Mouse (Mus musculus) stomach, embryonic 14.5 days (tissue): ENCODE results near the gene Gm5089. TPM values are rescaled to one million over a fixed set of nuclear protein-coding genes. Genes with fewer than 3 reads are reported as not detected.
"Not testable (repeated sequence)": the region's sequence is repeated elsewhere in the genome, so short reads cannot be mapped to it uniquely, and the experiment has no call there.

Experiments
- ATAC-seq: fragments of 200-750 bp; cut with Nextera tagmentation; 2 replicates; pipeline ENCODE4 v1.8.0; 2017; ENCODE audit warnings: low read depth, moderate TSS enrichment; ENCODE audit not compliant: insufficient number of reproducible peaks, insufficient read depth, low FRiP score
- H3K27ac ChIP-seq: fragments of 300-500 bp; sonication (generic); 2 replicates; pipeline ENCODE4 v1.5.1; 2014; ENCODE audit warnings: mild to moderate bottlenecking, low read length, moderate library complexity, mixed read lengths
- H3K27me3 ChIP-seq: fragments of 300-500 bp; sonication (generic); 2 replicates; pipeline ENCODE4 v1.6.1; 2014; ENCODE audit warnings: low read length, control low read depth, mixed read lengths; ENCODE audit not compliant: control insufficient read depth, insufficient read depth
- H3K36me3 ChIP-seq: fragments of 300-500 bp; sonication (generic); 2 replicates; pipeline ENCODE4 v1.6.1; 2014; ENCODE audit warnings: mild to moderate bottlenecking, control low read depth, low read length, moderate library complexity, mixed read lengths; ENCODE audit not compliant: control insufficient read depth, insufficient read depth
- H3K4me1 ChIP-seq: fragments of 300-500 bp; sonication (generic); 2 replicates; pipeline ENCODE4 v1.6.1; 2014; ENCODE audit warnings: low read length, control low read depth, mixed read lengths; ENCODE audit not compliant: control insufficient read depth, insufficient read depth
- H3K4me2 ChIP-seq: fragments of 300-500 bp; sonication (generic); replicated peaks from 2 replicates; pipeline ENCODE4 v1.6.1; 2014; ENCODE audit warnings: low read depth, low read length, control low read depth
- H3K4me3 ChIP-seq: fragments of 300-500 bp; sonication (generic); 2 replicates; pipeline ENCODE4 v1.5.1; 2014; ENCODE audit warnings: low read depth, low read length, control low read depth
- H3K9ac ChIP-seq: fragments of 300-500 bp; sonication (generic); replicated peaks from 2 replicates; pipeline ENCODE4 v1.6.1; 2014; ENCODE audit warnings: low read depth, mild to moderate bottlenecking, control low read depth, low read length, moderate library complexity, mixed read lengths
- H3K9me3 ChIP-seq: fragments of 300-500 bp; sonication (generic); 2 replicates; pipeline ENCODE4 v1.6.1; 2016; ENCODE audit warnings: low read depth, low read length, control low read depth; ENCODE audit not compliant: control insufficient read depth
- WGBS: fragments of 180-500 bp; shearing (Covaris S2); extraction: QIAGEN DNeasy Blood & Tissue Kit; methylation state at CpG from one replicate; pipeline ENCODE4 v1.1.7; 2014; 5-methylcytosine and 5-hydroxymethylcytosine counted together
- polyA plus RNA-seq: library from polyadenylated mRNA; unstranded; fragments of >200 nt; fragmentation: Nextera tagmentation; extraction: Ambion mirVana; gene quantifications from 2 replicates; pipeline ENCODE4 v1.2.1, GENCODE M21; 2014

The Gm5089 gene
- polyA plus RNA-seq, 1 experiment from 2014 or later: not detected

DNA sequence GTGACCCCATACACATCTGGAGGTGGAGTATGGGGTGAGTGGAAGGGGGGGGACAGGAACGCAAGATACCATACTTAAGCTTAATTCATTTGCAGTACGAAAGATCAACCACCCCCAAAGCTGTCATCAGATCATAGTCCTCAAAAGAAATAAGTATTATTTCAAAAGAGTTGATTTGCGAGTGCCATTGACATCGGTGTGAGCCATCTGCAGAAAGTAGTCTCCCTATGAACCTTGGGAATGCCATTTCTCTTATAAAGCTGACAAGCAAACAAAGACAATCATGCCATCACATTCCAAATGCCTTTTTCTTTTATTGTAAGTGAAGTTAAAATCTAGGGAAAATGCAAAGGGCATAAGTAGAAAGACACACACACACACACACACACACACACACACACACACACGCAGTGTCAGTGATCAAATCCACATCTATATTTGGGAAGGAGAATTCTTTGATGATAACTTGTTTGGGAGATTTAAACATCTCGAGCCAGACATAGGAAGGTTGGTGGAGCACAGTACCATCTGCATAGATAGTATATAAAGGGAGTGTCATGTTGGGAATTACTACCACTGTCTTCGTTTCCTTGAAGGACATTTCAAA, 15.9 kb upstream of the Gm5089 start:
- H3K27me3 ChIP-seq: peaks cover 74% of the 10 kb centered on the region
- 52% methylated on average over 7 of the region's 7 CpGs for WGBS
- no peaks in the 10 kb centered on the region for H3K36me3 ChIP-seq
- no peak for ATAC-seq
- no peak overlapping the region for H3K4me3 ChIP-seq
- H3K9me3 ChIP-seq: no peaks in the 10 kb centered on the region
- H3K9ac ChIP-seq: no peak overlapping the region
- H3K4me2 ChIP-seq: no peak overlapping the region
- peaks cover 19% of the 10 kb centered on the region for H3K4me1 ChIP-seq
- no peak overlapping the region for H3K27ac ChIP-seq

GRCm38 (mm10) chr14:122465931-122466490, 15.1 kb upstream of the Gm5089 start:
- H3K4me3 ChIP-seq: no peak overlapping the region
- H3K9ac ChIP-seq: no peak overlapping the region
- no peak for ATAC-seq
- H3K4me2 ChIP-seq: no peak overlapping the region
- H3K36me3 ChIP-seq: no peaks in the 10 kb centered on the region
- H3K4me1 ChIP-seq: peaks cover 19% of the 10 kb centered on the region
- H3K27me3 ChIP-seq: peaks cover 70% of the 10 kb centered on the region
- WGBS: 18% methylated on average over 13 of the region's 13 CpGs
- no peaks in the 10 kb centered on the region for H3K9me3 ChIP-seq
- H3K27ac ChIP-seq: no peak overlapping the region

DNA sequence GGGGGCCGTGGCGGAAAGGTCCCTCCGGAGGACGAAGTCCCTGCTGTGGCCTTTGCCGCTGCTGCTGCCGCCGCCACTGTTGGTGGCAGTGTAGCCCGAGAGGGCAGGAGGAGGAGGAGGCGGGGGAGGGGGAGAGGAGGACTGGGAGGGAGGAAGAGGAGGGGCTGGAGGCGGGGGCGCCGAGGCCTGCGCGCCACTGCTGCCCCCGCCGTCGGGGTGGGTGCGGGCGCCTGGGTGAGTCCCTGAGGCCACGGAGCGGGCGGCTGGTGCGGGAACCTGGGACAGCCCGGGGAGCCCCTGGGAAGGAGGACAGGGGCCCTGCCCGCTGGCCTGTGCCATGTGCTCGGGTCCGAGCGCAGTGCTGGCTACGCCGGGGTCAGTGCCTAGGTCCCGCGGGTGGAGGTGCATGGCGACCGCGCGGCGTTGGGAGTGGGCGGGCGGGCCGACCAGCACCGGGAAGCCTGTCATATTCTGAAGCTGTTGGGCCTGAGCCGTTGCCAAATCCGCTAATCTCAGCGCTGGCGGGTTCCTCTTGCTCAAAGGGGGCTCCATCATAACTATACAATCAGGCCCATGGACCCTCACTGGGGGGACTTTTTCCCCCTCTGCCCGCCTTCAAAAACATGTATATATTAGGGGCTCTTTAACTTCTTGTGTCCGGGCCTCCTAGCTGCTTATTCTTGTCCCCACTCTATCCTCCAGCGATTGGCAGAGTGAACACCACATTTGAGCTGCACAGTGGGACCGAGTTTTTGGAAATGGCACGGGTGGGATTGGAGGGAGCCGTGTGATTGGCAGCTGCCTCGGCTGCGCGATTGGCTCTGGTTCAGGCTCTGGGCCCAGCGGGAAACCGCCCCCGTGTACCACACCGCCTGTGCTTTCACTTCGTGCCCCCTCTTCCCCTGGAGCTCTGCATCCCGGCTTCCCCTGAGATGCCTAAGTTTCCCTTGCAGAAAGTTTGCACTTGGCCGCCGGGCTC, 14.1 kb upstream of the Gm5089 start, which contains the start of gene Zic5:
Gene Zic5 (minus strand): TSS at position 915 of the 979 bp plus-strand sequence.
- ATAC-seq: no peak; the same call in 1 of the 2 replicates
- WGBS: under 1% methylated on average over 41 of the region's 62 CpGs
- H3K9ac ChIP-seq: no peak within 1 kb of the TSS

DNA sequence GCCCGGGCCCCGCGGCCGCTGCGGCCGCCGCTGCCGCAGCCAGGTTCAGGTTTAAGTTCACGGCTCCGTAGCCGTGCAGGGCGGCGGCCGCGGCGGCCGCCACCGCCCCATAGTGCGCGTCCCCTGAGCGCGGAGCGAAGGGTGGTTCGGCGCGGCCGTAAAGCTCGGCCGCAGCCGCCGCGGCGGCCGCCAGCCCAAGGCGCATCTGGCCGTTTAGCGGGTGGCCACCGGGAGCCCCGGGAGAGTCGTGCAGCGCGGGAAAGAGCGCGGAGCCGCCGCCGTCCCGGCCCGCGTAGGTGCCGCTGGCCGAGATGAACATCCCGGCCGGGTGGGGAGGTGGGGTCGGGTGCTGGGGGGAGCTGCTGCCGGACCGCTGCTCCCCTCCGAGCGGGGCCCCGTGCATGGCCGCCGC, 13.4 kb upstream of the Gm5089 start:
- Histone ChIP-seq H3K36me3 (no peaks in the 10 kb centered on the region), H3K9ac (no peak overlapping the region), H3K4me2 (peak overlapping the region; percentile 82), H3K27ac (no peak overlapping the region), H3K27me3 (peaks cover 61% of the 10 kb centered on the region), H3K4me1 (peaks cover 19% of the 10 kb centered on the region), H3K4me3 (peak overlapping the region; percentile 32), H3K9me3 (no peaks in the 10 kb centered on the region)
- under 1% methylated on average over 58 of the region's 62 CpGs for WGBS
- ATAC-seq: no peak

More for the DNA sequence above, 14.1 kb upstream of the Gm5089 start, which contains the start of gene Zic5:
- Histone ChIP-seq H3K27ac (no peak within 1 kb of the TSS), H3K4me1 (peaks cover 19% of the 10 kb centered on the region), H3K36me3 (no peaks in the 10 kb centered on the region), H3K27me3 (peaks cover 65% of the 10 kb centered on the region), H3K4me2 (peak within 1 kb of the TSS; percentile 82), H3K9me3 (no peaks in the 10 kb centered on the region), H3K4me3 (peak within 1 kb of the TSS; percentile 32)

GRCm38 (mm10) chr14:122463734-122464341, 12.9 kb upstream of the Gm5089 start:
- not testable (repeated sequence) for ATAC-seq, H3K27ac ChIP-seq, H3K9ac ChIP-seq, H3K9me3 ChIP-seq, H3K36me3 ChIP-seq
- WGBS: 0% methylated on average over 57 of the region's 58 CpGs
- H3K27me3 ChIP-seq: peaks cover 57% of the 10 kb centered on the region
- peak overlapping the region; percentile 82 for H3K4me2 ChIP-seq
- peaks cover 19% of the 10 kb centered on the region for H3K4me1 ChIP-seq
- H3K4me3 ChIP-seq: peak overlapping the region; percentile 32

DNA sequence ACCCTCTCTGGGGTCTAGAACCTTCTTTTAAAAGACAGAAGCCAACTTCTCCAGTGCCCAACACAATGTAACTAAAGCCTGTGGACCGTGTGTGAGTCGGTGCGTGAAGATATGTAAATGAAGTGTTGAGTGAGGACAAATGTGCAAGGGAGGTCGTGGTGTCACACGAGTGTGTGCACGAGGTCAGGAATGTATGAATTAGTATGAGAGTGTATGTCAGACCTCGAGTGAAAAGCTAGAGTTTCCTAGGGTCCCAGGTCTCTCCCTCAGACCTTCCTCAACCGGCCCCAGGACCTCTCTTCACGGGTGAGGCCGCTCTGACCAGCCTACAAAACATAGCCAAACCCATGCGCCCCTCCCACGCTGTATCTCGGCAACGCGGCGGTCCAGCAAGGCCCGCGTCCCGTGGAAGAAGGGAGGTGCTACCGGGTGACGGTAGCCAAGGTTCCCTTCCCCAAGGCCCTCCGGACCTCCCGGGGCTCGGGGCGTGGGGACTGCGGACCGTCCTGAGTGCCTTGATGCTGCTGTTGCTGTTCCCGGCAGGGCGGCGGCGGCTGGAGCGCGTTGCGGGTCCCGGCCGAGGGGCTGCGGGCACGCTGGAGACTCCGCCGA, 12.3 kb upstream of the Gm5089 start:
- WGBS: 1% methylated on average over 40 of the region's 40 CpGs
- H3K27ac ChIP-seq: no peak overlapping the region
- peaks cover 19% of the 10 kb centered on the region for H3K4me1 ChIP-seq
- peak overlapping the region; percentile 32 for H3K4me3 ChIP-seq
- peak; percentile 12; the same call in 1 of the 2 replicates for ATAC-seq
- no peak overlapping the region for H3K9ac ChIP-seq
- H3K27me3 ChIP-seq: peaks cover 52% of the 10 kb centered on the region
- H3K9me3 ChIP-seq: no peaks in the 10 kb centered on the region
- H3K4me2 ChIP-seq: peak overlapping the region; percentile 82
- no peaks in the 10 kb centered on the region for H3K36me3 ChIP-seq

GRCm38 (mm10) chr14:122462689-122463079, 11.8 kb upstream of the Gm5089 start:
- no peak overlapping the region for H3K9ac ChIP-seq
- H3K4me2 ChIP-seq: no peak overlapping the region
- no peaks in the 10 kb centered on the region for H3K9me3 ChIP-seq
- ATAC-seq: no peak
- H3K36me3 ChIP-seq: no peaks in the 10 kb centered on the region
- no peak overlapping the region for H3K4me3 ChIP-seq
- H3K27ac ChIP-seq: no peak overlapping the region
- 11% methylated on average over 17 of the region's 17 CpGs for WGBS
- peaks cover 51% of the 10 kb centered on the region for H3K27me3 ChIP-seq
- H3K4me1 ChIP-seq: peaks cover 19% of the 10 kb centered on the region

GRCm38 (mm10) chr14:122461966-122462365, 11.1 kb upstream of the Gm5089 start:
- ATAC-seq: no peak
- H3K4me2 ChIP-seq: no peak overlapping the region
- H3K9ac ChIP-seq: no peak overlapping the region
- H3K27ac ChIP-seq: no peak overlapping the region
- H3K4me3 ChIP-seq: no peak overlapping the region
- no peaks in the 10 kb centered on the region for H3K9me3 ChIP-seq
- 26% methylated on average over 9 of the region's 9 CpGs for WGBS
- H3K27me3 ChIP-seq: peaks cover 46% of the 10 kb centered on the region
- H3K4me1 ChIP-seq: peaks cover 19% of the 10 kb centered on the region
- H3K36me3 ChIP-seq: no peaks in the 10 kb centered on the region
